Mouse (Mus musculus): Measurements from ENCODE around the gene Agap1. TPM values are rescaled to one million over a fixed set of nuclear protein-coding genes. Genes with fewer than 3 reads are reported as not detected.

Gene Agap1
- total and polyA plus RNA-seq, 3 experiments, result 0.01 TPM; not detected in 2

DNA sequence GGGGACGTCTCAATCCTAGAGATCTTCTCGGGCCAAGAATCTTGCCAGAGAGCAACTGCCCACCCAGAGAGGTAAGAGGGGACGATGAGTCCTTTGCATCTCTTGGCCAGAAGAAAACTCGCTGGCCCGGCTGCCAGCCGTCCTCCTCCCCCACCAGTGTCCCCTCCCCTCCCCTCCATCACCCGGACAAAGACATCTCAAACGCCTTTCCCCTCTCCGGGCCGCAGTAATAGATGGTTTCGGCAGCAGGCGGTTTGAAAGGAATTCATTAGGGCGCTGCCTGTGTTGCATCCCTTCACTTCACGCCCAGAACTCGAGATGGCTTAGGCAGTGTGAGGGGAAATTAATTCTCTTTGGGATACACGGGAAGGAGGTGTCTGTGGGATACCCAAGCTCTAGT, 478.0 kb downstream of the Agap1 start:
- no peaks in the 10 kb centered on the region for H3K27me3 ChIP-seq (ENCODE audit: control insufficient read depth in 1 of 2, insufficient read depth in 2 of 2, low read length in 2 of 2)
- H3K9ac ChIP-seq (ENCODE audit: control insufficient read depth, low read depth, low read length, poor library complexity, severe bottlenecking), result no peak overlapping the region
- H3K27ac ChIP-seq (ENCODE audit: control insufficient read depth, low read depth, low read length), result no peak overlapping the region
- no peaks in the 10 kb centered on the region for H3K79me2 ChIP-seq (ENCODE audit: control insufficient read depth, insufficient read depth, low read length, poor library complexity)
- no peak for DNase-seq (ENCODE audit: low read depth, low spot score)
- no peak overlapping the region for H3K4me3 ChIP-seq (ENCODE audit: control insufficient read depth in 1 of 2, insufficient read depth in 1 of 2, low read depth in 2 of 2, low read length in 2 of 2)
- TF ChIP-seq ZKSCAN1 (IDR thresholded peaks at IDR 0.05; ENCODE audit: low read depth, low read length), result no peak
- no peak for TF ChIP-seq E2F4 (IDR thresholded peaks at IDR 0.05; ENCODE audit: borderline replicate concordance, low read depth, low read length)
- no peak for TF ChIP-seq ZNF384 (IDR thresholded peaks at IDR 0.05; ENCODE audit: low read depth, low read length)
- TF ChIP-seq USF1 (IDR thresholded peaks at IDR 0.05; ENCODE audit: low read depth, low read length), result no peak
- TF ChIP-seq RAD21 (IDR thresholded peaks at IDR 0.05; ENCODE audit: low read depth, low read length), result no peak
- TF ChIP-seq TAL1 (IDR thresholded peaks at IDR 0.05; ENCODE audit: low read length), result no peak
- no peak for TF ChIP-seq KAT2A (conservative IDR thresholded peaks at IDR 0.05; ENCODE audit: low read depth, low read length)
- TF ChIP-seq TCF12 (IDR thresholded peaks at IDR 0.05; ENCODE audit: low read depth, low read length), result no peak
- TF ChIP-seq HCFC1 (IDR thresholded peaks at IDR 0.05; ENCODE audit: low read depth, low read length), result no peak
- TF ChIP-seq GATA1 (IDR thresholded peaks at IDR 0.05; ENCODE audit: low read depth, low read length), result no peak
- TF ChIP-seq NRF1 (IDR thresholded peaks at IDR 0.05; ENCODE audit: insufficient read depth, low read depth, low read length, poor library complexity, severe bottlenecking), result no peak
- H3K36me3 ChIP-seq (ENCODE audit: control insufficient read depth in 1 of 2, insufficient read depth in 2 of 2, low read length in 2 of 2), result no peaks in the 10 kb centered on the region
- no peaks in the 10 kb centered on the region for H3K4me1 ChIP-seq (ENCODE audit: control insufficient read depth in 1 of 2, insufficient read depth in 2 of 2, low read length in 2 of 2)
- no peaks in the 10 kb centered on the region for H3K9me3 ChIP-seq (replicated peaks; ENCODE audit: insufficient read depth, low read length)

DNA sequence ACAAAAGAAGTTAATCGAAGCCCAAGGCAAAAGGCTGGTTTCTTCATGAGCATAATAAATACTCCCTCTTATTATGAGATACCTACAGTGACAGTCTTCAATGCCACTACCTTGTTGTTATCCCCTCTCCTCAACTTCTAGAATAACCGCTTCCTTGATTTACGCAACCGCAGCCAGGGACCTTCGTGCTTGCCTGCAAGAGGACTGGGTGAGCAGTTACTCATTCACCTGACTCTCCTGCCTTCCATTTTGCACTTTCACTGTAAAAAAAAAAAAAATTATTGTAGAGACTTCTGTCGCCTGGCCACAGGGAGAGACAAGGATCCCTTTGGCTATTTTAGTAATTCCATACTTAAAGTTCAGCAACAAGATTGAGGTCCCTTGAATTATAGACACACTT, 478.4 kb downstream of the Agap1 start:
- no peaks in the 10 kb centered on the region for H3K36me3 ChIP-seq (ENCODE audit: control insufficient read depth in 1 of 2, insufficient read depth in 2 of 2, low read length in 2 of 2)

DNA sequence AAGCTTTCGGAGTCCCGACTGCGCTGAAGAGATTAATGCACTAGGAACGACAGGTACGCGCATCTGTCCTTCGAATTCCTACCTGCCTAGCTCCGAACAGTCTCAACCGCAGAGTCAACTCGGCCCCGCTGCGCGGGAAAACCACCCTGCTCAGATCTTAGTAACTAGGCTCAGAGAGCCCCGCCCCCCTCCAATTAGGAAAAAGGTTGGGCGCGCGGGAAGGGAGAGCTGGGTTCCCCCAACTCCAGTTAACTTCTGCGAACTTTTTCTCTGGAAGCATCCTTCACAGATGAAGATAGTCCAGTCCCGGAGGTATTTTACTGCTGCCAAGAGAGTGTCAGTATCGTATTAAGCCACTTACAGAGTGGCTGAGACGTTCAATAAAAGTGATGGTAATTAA, 479.2 kb downstream of the Agap1 start:
- H3K9ac ChIP-seq (ENCODE audit: control insufficient read depth, low read depth, low read length, poor library complexity, severe bottlenecking), result no peak overlapping the region
- no peak overlapping the region for H3K4me3 ChIP-seq (ENCODE audit: control insufficient read depth in 1 of 2, insufficient read depth in 1 of 2, low read depth in 2 of 2, low read length in 2 of 2)
- no peaks in the 10 kb centered on the region for H3K79me2 ChIP-seq (ENCODE audit: control insufficient read depth, insufficient read depth, low read length, poor library complexity)
- DNase-seq (ENCODE audit: low read depth, low spot score), result no peak
- H3K4me1 ChIP-seq (ENCODE audit: control insufficient read depth in 1 of 2, insufficient read depth in 2 of 2, low read length in 2 of 2), result no peaks in the 10 kb centered on the region
- H3K27me3 ChIP-seq (ENCODE audit: control insufficient read depth in 1 of 2, insufficient read depth in 2 of 2, low read length in 2 of 2), result no peaks in the 10 kb centered on the region
- no peak for TF ChIP-seq POLR2A (IDR thresholded peaks at IDR 0.05; ENCODE audit: control insufficient read depth in 1 of 2, insufficient read depth in 1 of 2, low read depth in 1 of 2, low read length in 2 of 2, poor library complexity in 1 of 2)
- no peak for TF ChIP-seq UBTF (IDR thresholded peaks at IDR 0.05; ENCODE audit: borderline replicate concordance, insufficient read depth, low read depth, low read length)
- no peak for TF ChIP-seq TAL1 (IDR thresholded peaks at IDR 0.05; ENCODE audit: low read length)
- no peak for TF ChIP-seq CHD1 (IDR thresholded peaks at IDR 0.05; ENCODE audit: low read depth, low read length)
- TF ChIP-seq EP300 (IDR thresholded peaks at IDR 0.05; ENCODE audit: low read depth in 1 of 2, low read length in 2 of 2), result no peak
- TF ChIP-seq RCOR1 (IDR thresholded peaks at IDR 0.05; ENCODE audit: low read depth, low read length), result no peak
- TF ChIP-seq MAZ (IDR thresholded peaks at IDR 0.05; ENCODE audit: low read depth, low read length), result no peak
- no peak for TF ChIP-seq ZC3H11A (IDR thresholded peaks at IDR 0.05; ENCODE audit: low read depth, low read length)
- no peak overlapping the region for H3K27ac ChIP-seq (ENCODE audit: control insufficient read depth, low read depth, low read length)
- no peaks in the 10 kb centered on the region for H3K9me3 ChIP-seq (replicated peaks; ENCODE audit: insufficient read depth, low read length)
- no peaks in the 10 kb centered on the region for H3K36me3 ChIP-seq (ENCODE audit: control insufficient read depth in 1 of 2, insufficient read depth in 2 of 2, low read length in 2 of 2)

More for the DNA sequence above, 478.4 kb downstream of the Agap1 start:
- no peak for DNase-seq (ENCODE audit: low read depth, low spot score)
- TF ChIP-seq MAZ (IDR thresholded peaks at IDR 0.05; ENCODE audit: low read depth, low read length), result no peak
- TF ChIP-seq NELFE (IDR thresholded peaks at IDR 0.05; ENCODE audit: low read depth, low read length), result no peak
- TF ChIP-seq USF1 (IDR thresholded peaks at IDR 0.05; ENCODE audit: low read depth, low read length), result no peak
- TF ChIP-seq HCFC1 (IDR thresholded peaks at IDR 0.05; ENCODE audit: low read depth, low read length), result no peak
- TF ChIP-seq SMC3 (IDR thresholded peaks at IDR 0.05; ENCODE audit: low read depth, low read length), result no peak
- TF ChIP-seq POLR2AphosphoS2 (IDR thresholded peaks at IDR 0.05; ENCODE audit: low read length), result no peak
- TF ChIP-seq JUND (IDR thresholded peaks at IDR 0.05; ENCODE audit: low read depth, low read length), result no peak
- TF ChIP-seq CHD2 (IDR thresholded peaks at IDR 0.05; ENCODE audit: low read length), result no peak
- no peak for TF ChIP-seq TCF12 (IDR thresholded peaks at IDR 0.05; ENCODE audit: low read depth, low read length)
- TF ChIP-seq POLR2AphosphoS5 (IDR thresholded peaks at IDR 0.05; ENCODE audit: borderline replicate concordance, low read depth, low read length), result no peak
- TF ChIP-seq SIN3A (IDR thresholded peaks at IDR 0.05; ENCODE audit: low read length), result no peak
- TF ChIP-seq CHD1 (IDR thresholded peaks at IDR 0.05; ENCODE audit: low read depth, low read length), result no peak
- TF ChIP-seq UBTF (IDR thresholded peaks at IDR 0.05; ENCODE audit: borderline replicate concordance, insufficient read depth, low read depth, low read length), result no peak
- Histone ChIP-seq H3K4me1 (ENCODE audit: control insufficient read depth in 1 of 2, insufficient read depth in 2 of 2, low read length in 2 of 2) (no peaks in the 10 kb centered on the region), H3K27me3 (ENCODE audit: control insufficient read depth in 1 of 2, insufficient read depth in 2 of 2, low read length in 2 of 2) (no peaks in the 10 kb centered on the region), H3K9ac (ENCODE audit: control insufficient read depth, low read depth, low read length, poor library complexity, severe bottlenecking) (no peak overlapping the region), H3K4me3 (ENCODE audit: control insufficient read depth in 1 of 2, insufficient read depth in 1 of 2, low read depth in 2 of 2, low read length in 2 of 2) (no peak overlapping the region), H3K79me2 (ENCODE audit: control insufficient read depth, insufficient read depth, low read length, poor library complexity) (no peaks in the 10 kb centered on the region), H3K9me3 (replicated peaks; ENCODE audit: insufficient read depth, low read length) (no peaks in the 10 kb centered on the region), H3K27ac (ENCODE audit: control insufficient read depth, low read depth, low read length) (no peak overlapping the region)

Data from MEL (cell line).